Mouse (Mus musculus) embryonic facial prominence, embryonic 15.5 days (tissue): Measurements from ENCODE around the gene Tinagl1. TPM values are rescaled to one million over a fixed set of nuclear protein-coding genes. Genes with fewer than 3 reads are reported as not detected.
A peak's percentile ranks its signal among the peaks of the same experiment; 100 is the strongest.

ENCODE experiments used
- ATAC-seq: fragments of 200-750 bp; cut with Nextera tagmentation; 2 replicates; pipeline ENCODE4 v1.8.0; 2017; ENCODE audit warnings: low read depth, moderate TSS enrichment; ENCODE audit not compliant: insufficient number of reproducible peaks, low FRiP score, low TSS enrichment
- H3K27ac ChIP-seq: fragments of 300-500 bp; sonication (generic); replicated peaks from 2 replicates; pipeline ENCODE4 v1.5.1; 2015; ENCODE audit warnings: mild to moderate bottlenecking, inconsistent platforms
- H3K27me3 ChIP-seq: fragments of 300-500 bp; sonication (generic); 2 replicates; pipeline ENCODE4 v1.6.1; 2015; ENCODE audit warnings: inconsistent platforms
- H3K36me3 ChIP-seq: fragments of 300-500 bp; sonication (generic); 2 replicates; pipeline ENCODE4 v1.6.1; 2015; ENCODE audit warnings: mild to moderate bottlenecking, inconsistent platforms
- H3K4me1 ChIP-seq: fragments of 300-500 bp; sonication (generic); 2 replicates; pipeline ENCODE4 v1.6.1; 2015; ENCODE audit warnings: inconsistent platforms
- H3K4me2 ChIP-seq: fragments of 300-500 bp; sonication (generic); replicated peaks from 2 replicates; pipeline ENCODE4 v1.6.1; 2015; ENCODE audit warnings: mild to moderate bottlenecking, inconsistent platforms
- H3K4me3 ChIP-seq: fragments of 300-500 bp; sonication (generic); replicated peaks from 2 replicates; pipeline ENCODE4 v1.5.1; 2015; ENCODE audit warnings: mild to moderate bottlenecking, inconsistent platforms
- H3K9ac ChIP-seq: fragments of 300-500 bp; sonication (generic); 2 replicates; pipeline ENCODE4 v1.6.1; 2015; ENCODE audit warnings: inconsistent platforms
- H3K9me3 ChIP-seq: fragments of 300-500 bp; sonication (generic); replicated peaks from 2 replicates; pipeline ENCODE4 v1.6.1; 2016; ENCODE audit warnings: inconsistent platforms
- WGBS: fragments of 180-500 bp; shearing (Covaris S2); methylation state at CpG from one replicate; pipeline ENCODE4 v1.1.7; 2015; 5-methylcytosine and 5-hydroxymethylcytosine counted together
- polyA plus RNA-seq: library from polyadenylated mRNA; unstranded; fragments of >200 nt; fragmentation: Nextera tagmentation; extraction: Ambion mirVana; gene quantifications from 2 replicates; pipeline ENCODE4 v1.2.1, GENCODE M21; 2015

Tinagl1 gene
- polyA plus RNA-seq, 1 experiment from 2014 or later = 27.4 TPM

DNA sequence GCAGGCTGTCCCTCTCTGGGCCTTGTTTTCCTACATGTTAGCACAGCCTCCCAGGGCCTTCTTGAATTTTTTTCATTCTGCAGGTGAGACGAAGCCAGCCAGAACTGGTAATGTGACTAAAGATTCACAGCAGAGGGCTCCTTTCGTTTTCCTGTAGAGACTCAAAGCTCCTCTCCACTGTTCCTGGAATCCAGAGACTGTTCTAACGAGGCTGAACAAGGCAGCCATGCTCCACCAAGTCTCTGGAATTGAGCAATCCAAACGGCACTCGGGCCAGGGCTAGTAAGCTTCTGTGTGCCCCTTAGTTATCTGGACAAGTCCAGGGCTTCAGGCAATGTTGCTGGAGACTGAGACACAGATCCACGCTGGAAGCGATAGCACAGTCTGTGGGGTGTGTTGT is 2.6 kb upstream of the Tinagl1 start:
- Histone ChIP-seq H3K36me3 (no peaks in the 10 kb centered on the region), H3K9ac (no peak overlapping the region), H3K9me3 (no peaks in the 10 kb centered on the region), H3K27me3 (peaks cover 25% of the 10 kb centered on the region), H3K4me2 (no peak overlapping the region), H3K4me1 (peaks cover 43% of the 10 kb centered on the region), H3K27ac (peak overlapping the region; percentile 58; the same call in 1 of the 2 replicates), H3K4me3 (no peak overlapping the region)
- no peak for ATAC-seq
- WGBS = 50% methylated on average over 7 of the region's 7 CpGs

- 48% methylated on average over 4 of the region's 4 CpGs for WGBS
These were observed 2.2 kb upstream of the Tinagl1 start for GRCm38 (mm10) chr4:130177087-130177486.

GRCm38 (mm10) chr4:130176156-130176720 is 1.3 kb upstream of the Tinagl1 start:
- Histone ChIP-seq H3K36me3 (no peaks in the 10 kb centered on the region), H3K4me3 (no peak overlapping the region), H3K9ac (no peak overlapping the region), H3K27me3 (peaks cover 25% of the 10 kb centered on the region), H3K27ac (no peak overlapping the region), H3K9me3 (no peaks in the 10 kb centered on the region), H3K4me1 (peaks cover 54% of the 10 kb centered on the region), H3K4me2 (no peak overlapping the region)
- WGBS = 59% methylated on average over 5 of the region's 5 CpGs
- no peak for ATAC-seq

More at GRCm38 (mm10) chr4:130177087-130177486, 2.2 kb upstream of the Tinagl1 start:
- Histone ChIP-seq H3K4me3 (no peak overlapping the region), H3K27me3 (peaks cover 25% of the 10 kb centered on the region), H3K9me3 (no peaks in the 10 kb centered on the region), H3K36me3 (no peaks in the 10 kb centered on the region), H3K4me1 (peaks cover 47% of the 10 kb centered on the region), H3K4me2 (no peak overlapping the region), H3K27ac (peak overlapping the region; percentile 58; the same call in 1 of the 2 replicates), H3K9ac (no peak overlapping the region)
- ATAC-seq = no peak

GRCm38 (mm10) chr4:130174335-130175031 is 439 bp downstream of the Tinagl1 start:
- Histone ChIP-seq H3K4me3 (peak overlapping the region; percentile 31), H3K9ac (no peak overlapping the region), H3K27me3 (peaks cover 25% of the 10 kb centered on the region), H3K4me1 (peaks cover 54% of the 10 kb centered on the region), H3K9me3 (no peaks in the 10 kb centered on the region), H3K27ac (0 out of 2 replicates have a peak overlapping the region, but pooled peaks have one; percentile 2), H3K36me3 (no peaks in the 10 kb centered on the region), H3K4me2 (peak overlapping the region; percentile 55)
- 3% methylated on average over 25 of the region's 25 CpGs for WGBS
- ATAC-seq = peak; percentile 16; the same call in 1 of the 2 replicates

- Histone ChIP-seq H3K4me3 (peak overlapping the region; percentile 31), H3K9me3 (no peaks in the 10 kb centered on the region), H3K27me3 (peaks cover 25% of the 10 kb centered on the region), H3K4me2 (peak overlapping the region; percentile 55), H3K27ac (no peak overlapping the region), H3K4me1 (peaks cover 54% of the 10 kb centered on the region), H3K36me3 (no peaks in the 10 kb centered on the region), H3K9ac (no peak overlapping the region)
- WGBS = 37% methylated on average over 19 of the region's 19 CpGs
- ATAC-seq = no peak
These were observed 1.0 kb downstream of the Tinagl1 start for GRCm38 (mm10) chr4:130173911-130174311.

GRCm38 (mm10) chr4:130173060-130173822 is 1.7 kb downstream of the Tinagl1 start:
- Histone ChIP-seq H3K27ac (no peak overlapping the region), H3K27me3 (peaks cover 25% of the 10 kb centered on the region), H3K4me2 (peak overlapping the region; percentile 55; the same call in 1 of the 2 replicates), H3K9ac (no peak overlapping the region), H3K4me3 (no peak overlapping the region), H3K36me3 (no peaks in the 10 kb centered on the region), H3K4me1 (peaks cover 58% of the 10 kb centered on the region), H3K9me3 (no peaks in the 10 kb centered on the region)
- ATAC-seq = no peak
- 57% methylated on average over 11 of the region's 11 CpGs for WGBS

DNA sequence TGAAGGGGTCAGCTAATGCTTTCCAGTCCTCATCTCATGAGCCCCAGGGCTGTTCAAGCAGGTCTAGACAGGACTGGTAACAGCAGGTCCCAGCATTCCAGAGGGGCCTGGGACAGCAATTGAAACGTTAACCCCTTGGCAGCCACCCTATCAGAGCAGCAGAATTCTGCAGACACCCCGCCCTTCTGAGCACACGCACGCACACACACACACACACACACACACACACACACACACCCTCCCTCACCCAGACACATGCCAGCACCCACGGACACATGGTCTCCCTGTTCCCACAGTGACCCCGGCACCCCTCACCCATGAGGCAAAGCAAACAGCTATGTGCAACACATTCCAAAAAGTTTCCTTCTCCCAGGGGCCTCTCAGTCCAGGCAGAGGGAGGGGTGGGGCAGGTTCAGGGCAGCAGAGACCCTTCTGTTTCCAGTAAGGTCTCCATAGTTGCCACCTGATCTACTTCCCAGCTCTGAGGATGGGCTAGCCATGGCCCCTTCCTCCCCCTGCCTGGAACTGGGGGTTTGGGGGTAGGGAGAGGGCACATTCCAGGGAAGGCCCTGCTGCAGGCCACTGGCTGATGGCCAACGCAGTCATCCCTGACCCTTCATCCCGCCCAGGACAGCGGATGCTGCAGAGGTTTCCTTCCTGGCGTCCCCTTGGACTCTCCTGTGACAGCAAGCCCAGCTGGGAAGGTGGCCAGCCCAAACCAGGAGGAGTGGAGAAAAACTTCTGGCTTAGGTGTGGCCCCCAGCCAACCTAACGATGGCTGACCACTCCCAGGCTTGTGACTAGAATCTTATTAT is 2.8 kb downstream of the Tinagl1 start:
- Histone ChIP-seq H3K4me1 (peaks cover 61% of the 10 kb centered on the region), H3K36me3 (no peaks in the 10 kb centered on the region), H3K9ac (no peak overlapping the region), H3K27me3 (peaks cover 30% of the 10 kb centered on the region), H3K27ac (no peak overlapping the region), H3K9me3 (no peaks in the 10 kb centered on the region), H3K4me3 (no peak overlapping the region), H3K4me2 (peak overlapping the region; percentile 1; the same call in 1 of the 2 replicates)
- no peak for ATAC-seq
- 26% methylated on average over 11 of the region's 11 CpGs for WGBS

GRCm38 (mm10) chr4:130170362-130170761 is 4.6 kb downstream of the Tinagl1 start:
- no peak overlapping the region for H3K27ac ChIP-seq
- peaks cover 28% of the 10 kb centered on the region for H3K27me3 ChIP-seq
- ATAC-seq = no peak
- no peak overlapping the region for H3K9ac ChIP-seq
- H3K9me3 ChIP-seq = no peaks in the 10 kb centered on the region
- H3K4me3 ChIP-seq = no peak overlapping the region
- H3K36me3 ChIP-seq = no peaks in the 10 kb centered on the region
- 86% methylated on average over 4 of the region's 4 CpGs for WGBS
- peaks cover 62% of the 10 kb centered on the region for H3K4me1 ChIP-seq
- no peak overlapping the region for H3K4me2 ChIP-seq

GRCm38 (mm10) chr4:130169411-130169971 is 5.4 kb downstream of the Tinagl1 start:
- no peaks in the 10 kb centered on the region for H3K9me3 ChIP-seq
- no peak for ATAC-seq
- H3K27me3 ChIP-seq = peaks cover 22% of the 10 kb centered on the region
- H3K4me3 ChIP-seq = no peak overlapping the region
- no peak overlapping the region for H3K27ac ChIP-seq
- H3K4me2 ChIP-seq = no peak overlapping the region
- H3K9ac ChIP-seq = no peak overlapping the region
- H3K4me1 ChIP-seq = peaks cover 53% of the 10 kb centered on the region
- WGBS = 79% methylated on average over 16 of the region's 16 CpGs
- no peaks in the 10 kb centered on the region for H3K36me3 ChIP-seq

DNA sequence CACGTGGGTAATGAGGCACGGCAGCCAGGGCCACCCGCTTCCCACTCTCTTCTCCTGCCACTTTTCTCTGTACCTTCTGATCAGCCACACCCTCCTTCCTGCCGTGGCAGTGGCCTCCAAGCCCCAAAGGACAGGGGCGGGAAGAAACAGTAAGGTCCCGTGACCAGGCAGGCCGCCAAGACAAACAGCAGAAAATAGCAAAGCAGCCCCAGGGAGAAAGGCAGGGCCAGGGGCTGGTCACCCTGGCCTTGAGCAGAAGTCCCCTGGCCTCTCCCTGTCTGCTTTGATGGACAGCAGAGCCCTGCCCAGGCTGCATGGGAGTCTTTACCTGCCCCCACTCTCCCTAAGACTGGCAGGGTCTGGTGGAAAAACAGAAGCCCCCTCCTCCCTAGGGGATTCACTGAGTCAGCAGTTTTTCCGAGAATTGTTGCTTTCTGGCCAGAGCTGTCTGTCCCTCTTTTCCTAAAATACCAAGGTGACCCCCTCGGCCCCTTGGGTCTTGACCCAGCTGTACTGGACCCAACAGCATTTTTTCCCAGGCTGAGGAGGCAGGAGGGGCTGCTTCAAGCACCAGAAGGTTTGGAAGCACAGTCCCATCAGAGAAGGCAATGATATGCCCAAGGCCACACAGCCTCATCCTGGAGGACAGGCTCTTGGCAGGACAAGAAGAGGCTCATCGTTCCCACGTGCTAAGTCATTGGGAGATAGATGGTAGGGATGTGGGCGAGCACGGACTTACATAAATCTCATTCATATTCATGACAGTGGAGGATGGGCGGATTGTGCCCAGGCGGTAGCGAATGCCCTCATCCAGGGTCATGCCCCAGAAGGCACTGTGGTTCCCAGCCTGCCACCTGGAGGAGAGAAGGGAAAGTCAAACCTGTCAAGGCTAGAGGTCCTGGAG is 6.4 kb downstream of the Tinagl1 start:
- no peak for ATAC-seq
- no peaks in the 10 kb centered on the region for H3K36me3 ChIP-seq
- no peaks in the 10 kb centered on the region for H3K9me3 ChIP-seq
- 0 out of 2 replicates have a peak overlapping the region, but pooled peaks have one; percentile 3 for H3K4me2 ChIP-seq
- 33% methylated on average over 16 of the region's 16 CpGs for WGBS
- 0 out of 2 replicates have a peak overlapping the region, but pooled peaks have one; percentile 1 for H3K27ac ChIP-seq
- H3K27me3 ChIP-seq = peaks cover 20% of the 10 kb centered on the region
- H3K4me1 ChIP-seq = peaks cover 47% of the 10 kb centered on the region
- no peak overlapping the region for H3K4me3 ChIP-seq
- H3K9ac ChIP-seq = no peak overlapping the region
